Mouse (Mus musculus): ENCODE measurements around the gene Card19.

GRCm38 (mm10) chr13:49154028-49154427 is 61.8 kb downstream of the Card19 start:
- TF ChIP-seq CTCF (IDR thresholded peaks at IDR 0.05; ENCODE audit: low read depth), result no peak
- TF ChIP-seq EP300 (IDR thresholded peaks at IDR 0.05; ENCODE audit: low read depth), result no peak
